Mouse (Mus musculus): ENCODE measurements around the gene Sec11a. TPM values are rescaled to one million over a fixed set of nuclear protein-coding genes. Genes with fewer than 3 reads are reported as not detected.

The Sec11a gene
- polyA plus RNA-seq (2015; fragmentation: Nextera tagmentation; extraction: Ambion mirVana): 149 and 157 TPM in 2 replicates

DNA sequence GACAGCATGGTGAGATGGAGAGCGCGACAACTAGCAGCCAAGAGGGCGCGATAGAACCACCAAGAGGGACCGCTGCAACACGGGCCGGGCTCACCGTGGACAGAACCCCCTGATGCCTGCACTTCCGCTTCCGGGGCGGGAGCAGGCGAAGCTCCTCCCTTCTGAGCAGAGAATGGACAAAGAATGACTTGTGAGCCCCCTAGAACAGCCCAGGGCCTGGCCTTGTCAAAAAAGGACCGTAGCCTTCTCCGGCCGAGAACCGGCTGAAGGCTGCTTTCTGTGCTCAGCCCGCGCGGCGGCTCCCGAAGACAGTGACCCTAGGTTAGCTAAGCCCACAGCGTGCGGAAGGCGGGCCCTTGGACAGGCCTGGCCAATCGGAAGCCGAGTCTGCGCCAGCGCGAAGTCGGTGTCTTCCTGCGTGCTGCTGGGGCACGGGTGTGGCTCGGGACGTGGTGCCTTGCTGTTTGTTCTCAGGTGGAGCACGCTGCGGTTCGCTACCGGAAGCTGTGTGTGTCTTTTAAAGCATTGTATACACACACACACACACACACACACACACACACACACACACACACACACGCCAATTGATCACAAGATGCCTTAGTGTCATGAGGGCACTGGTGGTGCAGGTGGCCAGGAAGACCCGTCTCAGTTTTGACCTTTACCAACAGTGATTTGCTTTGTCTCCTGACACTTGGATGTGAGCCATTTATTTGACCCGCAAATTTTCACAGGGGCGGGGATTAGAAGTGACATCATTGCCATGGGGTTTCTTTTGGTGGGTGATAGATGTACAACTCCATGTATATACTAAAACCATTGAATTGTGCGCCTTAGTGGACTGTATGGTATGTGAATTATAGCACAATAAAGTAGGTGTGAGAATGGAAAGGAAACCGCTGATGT, at the start of gene Sec11a:
Gene Sec11a (minus strand): TSS at position 336 of the 906 bp plus-strand sequence.
- peak within 1 kb of the TSS; percentile 90 for H3K4me3 ChIP-seq
- peak within 1 kb of the TSS; percentile 67 for H3K4me2 ChIP-seq (replicated peaks)
- H3K36me3 ChIP-seq: no peaks in the 10 kb centered on the region
- WGBS: 2% methylated on average over 44 of the region's 44 CpGs
- peak; percentile 100 for ATAC-seq (replicated peaks)
- H3K27ac ChIP-seq (replicated peaks): peak within 1 kb of the TSS; percentile 97
- peaks cover 21% of the 10 kb centered on the region for H3K4me1 ChIP-seq
- H3K27me3 ChIP-seq: no peaks in the 10 kb centered on the region
- H3K9ac ChIP-seq (replicated peaks): peak within 1 kb of the TSS; percentile 84
- H3K9me3 ChIP-seq: no peaks in the 10 kb centered on the region

DNA sequence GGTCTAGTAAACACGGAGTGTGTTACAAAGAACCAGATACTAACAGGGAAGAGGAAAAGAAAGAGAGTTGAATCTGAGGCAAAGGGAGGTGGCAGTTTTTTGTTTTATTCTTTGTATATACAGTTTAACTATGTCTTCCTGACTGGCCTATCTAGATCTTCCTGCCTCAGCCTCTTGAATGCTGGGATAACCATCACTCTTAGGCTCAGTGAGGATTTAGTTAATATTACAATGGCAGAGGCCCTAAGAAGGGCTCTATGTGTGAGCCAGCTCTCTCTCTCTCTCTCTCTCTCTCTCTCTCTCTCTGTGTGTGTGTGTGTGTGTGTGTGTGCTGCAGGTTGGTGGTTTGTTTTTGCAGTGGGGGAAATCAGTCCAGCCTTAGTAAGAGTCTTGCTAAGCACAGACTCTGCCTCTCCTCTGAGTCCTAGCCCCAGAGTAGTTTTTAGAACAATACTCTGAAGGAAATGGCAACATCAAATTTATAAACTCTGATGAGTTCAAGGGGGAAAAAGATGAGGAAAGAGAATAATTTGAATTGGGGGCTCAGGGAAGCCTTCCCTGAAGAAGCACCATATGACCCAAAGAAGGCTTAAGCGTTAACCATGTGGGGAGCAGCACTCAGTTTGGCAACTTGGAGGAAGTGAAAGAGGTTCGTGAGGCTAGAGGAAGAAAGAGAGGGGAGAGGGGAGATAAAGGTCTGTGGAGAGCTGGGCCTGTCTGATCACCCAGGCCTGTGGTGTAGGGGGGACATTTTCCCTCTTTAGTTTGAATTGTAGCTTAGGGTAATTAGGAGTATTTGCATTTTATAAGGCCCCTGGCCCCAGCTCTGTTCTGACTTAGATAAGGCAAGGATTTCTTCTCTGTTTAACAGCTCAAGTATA, 47.9 kb upstream of the Sec11a start:
- peak overlapping the region; percentile 76; the same call in 1 of the 2 replicates for H3K4me2 ChIP-seq (replicated peaks)
- no peaks in the 10 kb centered on the region for H3K9me3 ChIP-seq
- no peak overlapping the region for H3K9ac ChIP-seq (replicated peaks)
- no peak overlapping the region for H3K27ac ChIP-seq (replicated peaks)
- H3K36me3 ChIP-seq: no peaks in the 10 kb centered on the region
- H3K27me3 ChIP-seq: no peaks in the 10 kb centered on the region
- ATAC-seq (replicated peaks): no peak
- 74% methylated on average over 3 of the region's 3 CpGs for WGBS
- H3K4me1 ChIP-seq: peaks cover 36% of the 10 kb centered on the region
- no peak overlapping the region for H3K4me3 ChIP-seq

DNA sequence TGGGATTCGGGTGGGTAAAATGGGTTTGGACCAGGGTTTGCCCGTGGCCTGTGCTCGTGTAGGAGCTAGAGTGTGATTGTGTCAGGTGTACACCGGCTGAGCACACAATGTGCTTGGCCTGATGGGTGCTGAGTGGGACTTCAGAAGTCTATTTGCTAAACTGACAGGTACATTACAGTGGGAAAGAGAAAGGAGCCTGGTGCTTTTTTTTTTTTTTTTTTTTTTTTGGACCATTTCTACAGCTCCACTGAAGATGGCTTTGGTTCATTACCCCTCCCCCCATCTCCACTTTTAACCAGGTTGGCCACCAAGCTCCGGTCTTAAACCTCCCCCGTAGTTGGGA, 47.1 kb upstream of the Sec11a start:
- WGBS: 37% methylated on average over 6 of the region's 6 CpGs
- Histone ChIP-seq H3K9ac (replicated peaks) (peak overlapping the region; percentile 91), H3K4me3 (peak overlapping the region; percentile 67), H3K36me3 (no peaks in the 10 kb centered on the region), H3K4me1 (peaks cover 36% of the 10 kb centered on the region), H3K27ac (replicated peaks) (no peak overlapping the region; the same call in 1 of the 2 replicates), H3K9me3 (no peaks in the 10 kb centered on the region), H3K27me3 (no peaks in the 10 kb centered on the region), H3K4me2 (replicated peaks) (peak overlapping the region; percentile 76)
- no peak for ATAC-seq (replicated peaks)

DNA sequence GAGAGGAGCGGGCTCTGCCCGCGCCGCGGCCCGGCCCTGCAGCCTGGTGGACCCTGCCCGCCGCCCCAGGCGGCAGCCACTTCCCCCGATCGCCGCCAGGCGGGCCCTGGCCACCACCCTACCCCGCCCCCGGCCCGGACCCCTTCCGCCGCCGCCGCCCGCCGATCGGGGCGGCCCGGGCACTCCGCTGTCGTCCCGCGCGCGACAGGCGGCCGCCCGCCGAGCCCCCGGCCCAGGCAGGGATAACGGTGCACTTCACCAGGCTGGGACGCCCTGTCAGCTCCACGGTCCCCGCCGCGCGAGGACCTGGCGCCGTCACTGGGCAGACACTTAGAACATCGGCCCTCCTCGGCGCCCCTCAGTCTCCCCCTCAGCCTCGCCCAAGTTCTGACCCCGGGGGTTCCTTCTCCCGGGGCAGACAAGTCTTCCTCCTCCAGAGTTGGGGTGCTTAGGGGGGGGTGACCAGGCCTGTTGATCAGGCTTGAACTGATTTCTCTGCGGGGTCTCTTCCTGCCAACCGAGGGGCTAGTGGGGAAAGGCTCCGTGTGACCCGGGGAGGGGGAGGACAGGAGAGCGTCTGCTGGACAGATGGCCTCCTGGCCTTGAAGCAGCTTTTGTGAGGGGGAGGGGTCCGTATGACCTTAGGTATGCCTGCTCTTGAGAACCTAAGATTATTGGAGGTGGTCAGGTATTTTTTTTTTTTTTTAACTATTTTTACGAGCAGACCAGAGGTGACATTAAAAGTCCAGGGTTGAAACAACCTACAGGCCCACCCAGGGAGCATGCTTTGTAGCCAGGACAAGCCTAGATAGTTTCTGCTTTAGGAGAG, 46.5 kb upstream of the Sec11a start:
- Histone ChIP-seq H3K4me3 (peak overlapping the region; percentile 67), H3K9ac (replicated peaks) (peak overlapping the region; percentile 91), H3K4me1 (peaks cover 36% of the 10 kb centered on the region), H3K36me3 (no peaks in the 10 kb centered on the region), H3K27ac (replicated peaks) (peak overlapping the region; percentile 89), H3K27me3 (no peaks in the 10 kb centered on the region), H3K9me3 (no peaks in the 10 kb centered on the region), H3K4me2 (replicated peaks) (peak overlapping the region; percentile 76)
- WGBS: under 1% methylated on average over 55 of the region's 58 CpGs
- ATAC-seq (replicated peaks): peak; percentile 87

DNA sequence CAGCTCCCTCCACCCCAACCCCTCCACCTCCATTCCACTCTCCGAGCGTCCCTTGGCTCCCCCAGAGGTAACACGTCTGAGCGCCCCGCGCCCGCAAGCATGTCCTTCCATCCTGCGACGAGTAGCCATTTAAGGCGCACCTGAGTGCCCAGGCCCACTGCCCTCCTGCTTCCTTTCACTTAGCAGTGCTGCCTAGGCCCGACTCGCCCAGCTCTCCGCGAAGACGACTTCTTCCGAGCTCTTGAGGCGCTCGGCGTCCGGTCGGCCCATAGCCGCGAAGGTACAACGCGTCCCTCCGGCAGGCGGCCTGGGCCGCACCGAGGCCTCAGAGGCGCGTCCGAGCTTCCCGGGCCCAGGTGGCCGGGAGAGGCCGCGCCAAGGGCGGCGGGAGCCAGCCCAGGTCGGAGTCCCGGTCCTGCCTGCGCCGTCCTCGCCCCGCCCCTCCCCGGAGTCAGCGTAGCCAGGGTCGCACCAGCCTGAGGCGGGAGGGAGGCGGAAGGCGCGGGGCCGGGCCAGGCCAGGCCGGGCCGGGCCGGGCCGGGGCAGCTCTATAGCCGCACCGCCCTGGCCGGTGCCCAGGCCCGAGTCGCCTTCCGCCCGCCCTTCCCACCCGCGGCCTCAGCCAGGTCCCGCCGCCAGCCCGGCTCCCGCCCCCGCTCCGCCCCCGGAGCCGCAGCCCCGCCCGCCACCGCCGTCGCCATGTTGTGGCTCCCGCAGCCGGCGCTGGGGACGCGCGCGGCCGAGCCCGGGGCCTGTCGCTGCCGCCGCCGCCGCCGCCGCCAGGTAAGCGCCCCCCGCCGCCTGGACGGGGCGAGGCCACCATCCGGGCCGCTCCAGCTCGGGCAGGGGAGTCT, 45.6 kb upstream of the Sec11a start, which contains the start of gene Zfp592:
Gene Zfp592 (plus strand): TSS at position 702 of the 854 bp plus-strand sequence.
- Histone ChIP-seq H3K9ac (replicated peaks) (peak within 1 kb of the TSS; percentile 91), H3K9me3 (no peaks in the 10 kb centered on the region), H3K27ac (replicated peaks) (peak within 1 kb of the TSS; percentile 89), H3K4me2 (replicated peaks) (peak within 1 kb of the TSS; percentile 77), H3K36me3 (no peaks in the 10 kb centered on the region), H3K4me3 (peak within 1 kb of the TSS; percentile 67), H3K27me3 (no peaks in the 10 kb centered on the region), H3K4me1 (peaks cover 36% of the 10 kb centered on the region)
- ATAC-seq (replicated peaks): peak; percentile 94
- WGBS: 0% methylated on average over 68 of the region's 102 CpGs

DNA sequence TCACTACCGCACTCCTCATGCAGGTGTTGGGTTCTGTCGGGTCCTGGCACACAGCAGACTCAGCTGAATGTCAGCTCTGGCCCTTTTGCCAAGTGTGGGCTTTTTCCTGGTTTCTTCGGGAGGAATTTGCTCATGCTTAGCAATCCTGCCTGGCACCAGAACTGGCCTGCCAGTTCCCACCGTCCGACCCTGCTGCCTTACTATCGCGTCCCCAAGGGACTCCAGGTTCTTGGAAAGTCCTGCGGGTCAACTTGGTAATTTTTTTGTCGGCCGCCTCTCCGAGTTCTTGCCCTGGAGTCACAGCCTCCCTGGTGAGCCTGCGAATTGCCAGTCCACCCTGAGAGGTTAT, 45.0 kb upstream of the Sec11a start:
- ATAC-seq (replicated peaks): no peak
- WGBS: under 1% methylated on average over 12 of the region's 12 CpGs

DNA sequence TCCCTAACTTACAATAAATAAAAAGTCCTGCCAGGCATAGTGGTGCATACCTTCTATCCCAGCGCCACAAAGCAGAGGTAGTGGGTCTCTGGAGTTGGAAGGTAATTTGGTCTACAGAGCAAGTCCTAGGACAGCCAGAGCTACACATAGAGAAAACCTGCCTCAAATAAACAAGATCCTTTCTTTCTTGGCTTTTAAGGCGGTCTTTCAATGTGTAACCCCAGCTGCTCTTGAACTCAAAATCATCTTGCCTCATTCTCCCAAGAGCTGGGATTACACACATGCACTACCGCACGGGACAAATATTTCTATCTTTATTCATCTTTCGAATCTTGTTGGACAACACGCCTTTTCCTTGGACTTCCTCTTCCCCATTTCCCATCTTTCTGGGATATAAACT, 44.5 kb upstream of the Sec11a start:
- Histone ChIP-seq H3K27me3 (no peaks in the 10 kb centered on the region), H3K9ac (replicated peaks) (peak overlapping the region; percentile 91), H3K9me3 (no peaks in the 10 kb centered on the region), H3K4me3 (peak overlapping the region; percentile 67), H3K4me2 (replicated peaks) (peak overlapping the region; percentile 77), H3K27ac (replicated peaks) (peak overlapping the region; percentile 89; the same call in 1 of the 2 replicates), H3K36me3 (no peaks in the 10 kb centered on the region), H3K4me1 (peaks cover 36% of the 10 kb centered on the region)
- no peak for ATAC-seq (replicated peaks)
- WGBS: 73% methylated on average over 6 of the region's 6 CpGs

More for the DNA sequence above, 45.0 kb upstream of the Sec11a start:
- H3K9me3 ChIP-seq: no peaks in the 10 kb centered on the region
- peak overlapping the region; percentile 89 for H3K27ac ChIP-seq (replicated peaks)
- H3K36me3 ChIP-seq: no peaks in the 10 kb centered on the region
- H3K4me1 ChIP-seq: peaks cover 36% of the 10 kb centered on the region
- H3K4me2 ChIP-seq (replicated peaks): peak overlapping the region; percentile 77
- H3K27me3 ChIP-seq: no peaks in the 10 kb centered on the region
- H3K9ac ChIP-seq (replicated peaks): peak overlapping the region; percentile 91
- peak overlapping the region; percentile 67 for H3K4me3 ChIP-seq

DNA sequence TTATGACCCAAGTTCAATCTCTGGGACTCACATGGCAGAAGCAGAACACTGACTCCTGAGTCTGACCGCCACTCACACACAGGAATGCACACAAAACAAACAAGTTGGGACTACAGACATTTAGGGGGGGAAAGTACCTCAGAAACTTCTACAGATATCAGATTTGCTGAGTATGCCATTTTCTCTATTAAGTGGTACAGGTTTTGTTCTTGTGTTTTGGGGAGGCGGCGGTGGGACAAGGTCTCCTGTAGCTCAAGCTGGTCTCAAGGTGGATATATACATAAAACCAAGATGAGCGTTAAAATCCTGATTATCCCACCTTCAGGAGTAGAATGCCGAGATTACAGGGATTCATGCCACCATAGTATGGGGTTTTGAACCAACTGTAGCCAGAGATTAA, 44.0 kb upstream of the Sec11a start:
- Histone ChIP-seq H3K4me2 (replicated peaks) (no peak overlapping the region), H3K4me3 (no peak overlapping the region)
- no peak for ATAC-seq (replicated peaks)

DNA sequence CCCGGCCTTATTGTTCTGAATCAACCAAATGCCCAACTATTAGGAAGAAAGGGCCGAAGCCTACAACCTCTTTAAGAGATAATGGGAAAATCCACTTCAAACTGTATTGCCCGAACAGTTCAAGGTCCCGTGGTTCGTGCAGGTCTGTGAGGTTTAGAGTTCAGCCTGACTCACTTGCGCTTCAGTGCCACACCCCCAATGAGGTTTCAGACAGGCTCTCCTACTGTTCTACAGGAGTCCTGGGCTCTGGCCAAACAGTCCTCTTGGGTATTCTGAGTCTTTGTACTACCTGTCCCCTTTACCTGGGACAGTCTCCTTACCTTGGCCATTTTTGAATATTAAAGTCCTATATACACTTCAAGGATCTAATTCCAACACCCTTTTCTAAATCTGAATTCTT, 42.7 kb upstream of the Sec11a start:
- H3K4me1 ChIP-seq: peaks cover 28% of the 10 kb centered on the region
- no peak overlapping the region for H3K4me3 ChIP-seq
- H3K27ac ChIP-seq (replicated peaks): no peak overlapping the region
- no peaks in the 10 kb centered on the region for H3K9me3 ChIP-seq
- H3K4me2 ChIP-seq (replicated peaks): no peak overlapping the region
- no peak overlapping the region for H3K9ac ChIP-seq (replicated peaks)
- H3K27me3 ChIP-seq: no peaks in the 10 kb centered on the region
- no peaks in the 10 kb centered on the region for H3K36me3 ChIP-seq
- no peak for ATAC-seq (replicated peaks)
- WGBS: 94% methylated on average over 6 of the region's 6 CpGs

More for the DNA sequence above, 44.0 kb upstream of the Sec11a start:
- Histone ChIP-seq H3K27me3 (no peaks in the 10 kb centered on the region), H3K4me1 (peaks cover 36% of the 10 kb centered on the region), H3K9me3 (no peaks in the 10 kb centered on the region), H3K27ac (replicated peaks) (no peak overlapping the region), H3K36me3 (no peaks in the 10 kb centered on the region), H3K9ac (replicated peaks) (0 out of 2 replicates have a peak overlapping the region, but pooled peaks have one; percentile 91)
- WGBS: 93% methylated on average over 5 of the region's 5 CpGs

DNA sequence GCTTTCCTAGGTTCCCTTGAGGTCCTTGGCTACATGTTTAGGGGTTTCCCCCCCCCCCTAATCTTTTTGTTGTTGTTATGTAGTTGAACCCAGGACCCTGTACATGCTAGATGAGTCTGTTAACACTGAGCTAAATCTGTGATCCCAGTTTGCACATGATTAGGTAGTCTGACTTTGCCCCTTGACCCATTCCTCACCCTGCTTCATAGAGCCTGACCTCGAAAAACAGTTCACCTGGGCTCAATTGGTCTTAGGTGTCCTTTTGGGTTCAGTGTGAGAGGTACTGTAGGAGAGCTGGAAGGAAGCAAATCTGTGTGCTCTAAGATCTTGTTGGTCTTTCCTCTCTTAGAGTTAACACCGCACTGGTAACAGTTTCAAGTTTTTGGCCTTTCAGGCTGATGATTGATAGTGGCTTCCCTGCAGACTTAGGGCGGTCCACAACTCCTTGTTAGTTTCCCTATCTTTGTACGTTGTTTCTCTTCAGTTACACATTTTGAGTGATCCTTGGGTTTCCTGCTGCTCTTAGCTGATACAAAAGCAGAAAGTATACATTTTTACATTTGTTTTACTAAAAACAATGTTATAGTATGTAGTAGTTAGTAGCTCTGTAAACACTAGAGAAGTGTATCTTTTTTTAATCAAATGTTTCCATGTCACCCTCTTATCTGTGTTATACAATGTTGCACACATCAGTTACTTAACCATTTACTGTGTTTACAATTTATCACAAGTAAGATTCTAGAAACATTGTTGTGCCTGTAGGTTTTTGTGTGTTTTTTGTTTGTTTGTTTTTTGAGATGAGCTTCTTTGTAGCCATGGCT, 40.4 kb upstream of the Sec11a start:
- no peak overlapping the region for H3K4me2 ChIP-seq (replicated peaks)
- no peak overlapping the region for H3K9ac ChIP-seq (replicated peaks)
- H3K36me3 ChIP-seq: no peaks in the 10 kb centered on the region
- H3K4me1 ChIP-seq: peaks cover 16% of the 10 kb centered on the region
- H3K9me3 ChIP-seq: no peaks in the 10 kb centered on the region
- 90% methylated on average over 4 of the region's 4 CpGs for WGBS
- no peak overlapping the region for H3K4me3 ChIP-seq
- H3K27me3 ChIP-seq: no peaks in the 10 kb centered on the region
- H3K27ac ChIP-seq (replicated peaks): no peak overlapping the region
- ATAC-seq (replicated peaks): no peak

Measured in forebrain, embryonic 15.5 days (tissue).